Comparison of ENCODE assay signal across 9 mouse cellular contexts in genomic region chr11:84826185-84826584, GRCm38 (mm10). TPM values are rescaled to one million over a fixed set of nuclear protein-coding genes. Genes with fewer than 3 reads are reported as not detected.
DNase-seq lines count a peak whose midpoint lies in the region; ATAC-seq and TF ChIP-seq lines count a peak whose summit lies in the region.
"Had no signal": no experiment of that assay in that cellular context is flagged by ENCODE, and none has a peak within 500 bp of the region (broad histone marks: within the 10 kb centered on the region; RNA-seq: fewer than 3 reads in every experiment).

No protein-coding gene starts in this region.

- TF ChIP-seq CTCF in cerebellum, adult 2 months (IDR thresholded peaks at IDR 0.05; ENCODE audit: borderline replicate concordance, insufficient read depth, low read depth, low read length) = no peak
- no peak for TF ChIP-seq CTCF in left cerebral cortex, adult 2 months (IDR thresholded peaks at IDR 0.05)

- WGBS in cerebellum, adult 2 months = under 1% methylated on average over 3 of the region's 3 CpGs
- WGBS in heart, embryonic 14.5 days = 13% methylated on average over 3 of the region's 3 CpGs

- H3K27me3 ChIP-seq in cerebellum, adult 2 months (ENCODE audit: control insufficient read depth, insufficient read depth, low read length) = no peaks in the 10 kb centered on the region
- no peaks in the 10 kb centered on the region for H3K27me3 ChIP-seq in heart, embryonic 14.5 days (ENCODE audit: control insufficient read depth, insufficient read depth, low read length)
- H3K27me3 ChIP-seq: lung, embryonic 15.5 days had no signal

- H3K27ac ChIP-seq in cerebellum, adult 2 months (ENCODE audit: insufficient read depth, low read length) = peak overlapping the region; percentile 40; the same call in 1 of the 2 replicates
- peak overlapping the region; percentile 91 for H3K27ac ChIP-seq in heart, embryonic 14.5 days (replicated peaks in 1 of 2; ENCODE audit: control insufficient read depth in 1 of 2, insufficient read depth in 1 of 2, low read depth in 2 of 2, low read length in 2 of 2)
- H3K27ac ChIP-seq in left cerebral cortex, adult 2 months = peak overlapping the region; percentile 30; the same call in 1 of the 2 replicates
- H3K27ac ChIP-seq: lung, embryonic 15.5 days had no signal

- peak overlapping the region; percentile 3 for H3K4me3 ChIP-seq in cerebellum, adult 2 months (replicated peaks; ENCODE audit: insufficient read depth, low read depth, low read length)
- peak overlapping the region; percentile 8 to 12; a peak in 2 of 4 replicates for H3K4me3 ChIP-seq in heart, embryonic 14.5 days (ENCODE audit: control insufficient read depth in 1 of 2, insufficient read depth in 1 of 2, low read depth in 1 of 2, low read length in 2 of 2)
- no peak overlapping the region for H3K4me3 ChIP-seq in left cerebral cortex, adult 2 months
- H3K4me3 ChIP-seq: lung, embryonic 15.5 days had no signal

- ATAC-seq in heart, embryonic 14.5 days (ENCODE audit: insufficient number of reproducible peaks, insufficient read depth, low FRiP score, low read depth) = peak; percentile 22; the same call in 1 of the 2 replicates

- peaks cover 32% of the 10 kb centered on the region for H3K36me3 ChIP-seq in heart, embryonic 14.5 days (ENCODE audit: control insufficient read depth, insufficient read depth, low read length)

- H3K4me1 ChIP-seq in cerebellum, adult 2 months (ENCODE audit: control insufficient read depth, insufficient read depth, low read length) = peaks cover 16% of the 10 kb centered on the region
- H3K4me1 ChIP-seq in heart, embryonic 14.5 days (ENCODE audit: control insufficient read depth in 2 of 2, insufficient read depth in 2 of 2, low read length in 2 of 2) = peaks cover 30 to 61% of the 10 kb centered on the region in 2 experiments

- H3K4me2 ChIP-seq in heart, embryonic 14.5 days (ENCODE audit: low read length) = peak overlapping the region; percentile 82
- H3K4me2 ChIP-seq: lung, embryonic 15.5 days had no signal

- TF ChIP-seq POLR2A in cerebellum, adult 2 months (IDR thresholded peaks at IDR 0.05; ENCODE audit: borderline replicate concordance, insufficient read depth, low read length) = no peak

- no peaks in the 10 kb centered on the region for H3K9me3 ChIP-seq in heart, embryonic 14.5 days (ENCODE audit: control insufficient read depth, low read length)
- H3K9me3 ChIP-seq: lung, embryonic 15.5 days had no signal

- H3K9ac ChIP-seq in heart, embryonic 14.5 days (ENCODE audit: low read length) = peak overlapping the region; percentile 59
- H3K9ac ChIP-seq: lung, embryonic 15.5 days had no signal

- peak; percentile 51 to 56 for DNase-seq in left cerebral cortex, adult 18-20 months (ENCODE audit: low spot score in 2 of 2)
- DNase-seq in left cerebral cortex, adult 11 months (ENCODE audit: low spot score) = no peak
- DNase-seq in cerebellum, adult 2 months = peak; percentile 82 to 90
- DNase-seq in left cerebral cortex, adult 2 months (ENCODE audit: extremely low spot score in 1 of 2, low spot score in 2 of 2) = peak; percentile 55 to 58
- peak; percentile 65 for DNase-seq in ovary, postnatal 36 days (ENCODE audit: low spot score)
- DNase-seq in T-cell, adult 2 months (ENCODE audit: low spot score) = no peak
- no peak for DNase-seq in natural killer cell, adult 2 months (ENCODE audit: low spot score in 2 of 2)

- intact Hi-C loops in left cerebral cortex, adult 2 months (cut with DNase I) = no loop called here

RNA-seq across cellular contexts. Expression of gene Dhrs11, which starts 2.6 kb away (rescaled TPM):
- 1 to 10 TPM; 7.9 to 8.4 TPM for total RNA-seq in left cerebral cortex, adult 18-20 months (2021)
- polyA plus RNA-seq in cerebellum, adult 2 months (2012; rRNA removed) = 33.6 and 37.4 TPM in 2 replicates
- polyA plus RNA-seq in heart, embryonic 14.5 days (2014; fragmentation: Nextera tagmentation; extraction: Ambion mirVana) = 46.5 and 56.5 TPM in 2 replicates
- total RNA-seq in left cerebral cortex, adult 2 months (2021) = 1 to 10 TPM; 7.2 to 7.8 TPM

RNA-seq across cellular contexts. Expression of gene Mrm1, which starts 6.9 kb away (rescaled TPM):
- total RNA-seq in left cerebral cortex, adult 18-20 months (2021) = 10 to 100 TPM; 17.4 to 17.5 TPM
- polyA plus RNA-seq in cerebellum, adult 2 months (2012; rRNA removed) = 16.5 and 44.6 TPM in 2 replicates
- polyA plus RNA-seq in heart, embryonic 14.5 days (2014; fragmentation: Nextera tagmentation; extraction: Ambion mirVana) = 17.5 and 20.5 TPM in 2 replicates
- total RNA-seq in left cerebral cortex, adult 2 months (2021) = 10 to 100 TPM; 14.4 to 18.2 TPM

RNA-seq across cellular contexts. Expression of gene Ggnbp2, which starts 44.4 kb away (rescaled TPM):
- 10 to 100 TPM; 90.8 to 91.0 TPM for total RNA-seq in left cerebral cortex, adult 18-20 months (2021)
- 120 and 123 TPM in 2 replicates for polyA plus RNA-seq in cerebellum, adult 2 months (2012; rRNA removed)
- polyA plus RNA-seq in heart, embryonic 14.5 days (2014; fragmentation: Nextera tagmentation; extraction: Ambion mirVana) = 49.9 and 54.4 TPM in 2 replicates
- total RNA-seq in left cerebral cortex, adult 2 months (2021) = 10 to 100 TPM; 93.8 to 97.1 TPM

RNA-seq across cellular contexts. Expression of gene Myo19, which starts 53.8 kb away (rescaled TPM):
- total RNA-seq in left cerebral cortex, adult 18-20 months (2021) = 10 to 100 TPM; 11.1 to 17.1 TPM
- 13.2 and 15.3 TPM in 2 replicates for polyA plus RNA-seq in cerebellum, adult 2 months (2012; rRNA removed)
- polyA plus RNA-seq in heart, embryonic 14.5 days (2014; fragmentation: Nextera tagmentation; extraction: Ambion mirVana) = 5.8 and 6.6 TPM in 2 replicates
- 10 to 100 TPM; 14.5 to 20.5 TPM for total RNA-seq in left cerebral cortex, adult 2 months (2021)

RNA-seq across cellular contexts. Expression of gene Pigw, which starts 53.9 kb away (rescaled TPM):
- total RNA-seq in left cerebral cortex, adult 18-20 months (2021) = 1 to 10 TPM; 5.7 to 7.0 TPM
- 2.8 and 2.9 TPM in 2 replicates for polyA plus RNA-seq in cerebellum, adult 2 months (2012; rRNA removed)
- polyA plus RNA-seq in heart, embryonic 14.5 days (2014; fragmentation: Nextera tagmentation; extraction: Ambion mirVana) = 2.8 and 3.0 TPM in 2 replicates
- 1 to 10 TPM; 6.8 to 7.7 TPM for total RNA-seq in left cerebral cortex, adult 2 months (2021)

Comparison
In these comparisons a context has a peak if more than half of its experiments do, and no peak if none do; other contexts are left out.
1. DNase-seq: peak in left cerebral cortex, adult 18-20 months (2 of 2), cerebellum, adult 2 months (2 of 2), left cerebral cortex, adult 2 months (2 of 2) and ovary, postnatal 36 days (single experiment); none in left cerebral cortex, adult 11 months (single experiment), T-cell, adult 2 months (single experiment) and natural killer cell, adult 2 months (0 of 2).
2. H3K27ac ChIP-seq: peak in every context shown above with its lines; median percentile 91 in heart, embryonic 14.5 days; 40 in cerebellum, adult 2 months; 30 in left cerebral cortex, adult 2 months.